ENCODE assay signal across 12 mouse cellular contexts in the genomic region with DNA sequence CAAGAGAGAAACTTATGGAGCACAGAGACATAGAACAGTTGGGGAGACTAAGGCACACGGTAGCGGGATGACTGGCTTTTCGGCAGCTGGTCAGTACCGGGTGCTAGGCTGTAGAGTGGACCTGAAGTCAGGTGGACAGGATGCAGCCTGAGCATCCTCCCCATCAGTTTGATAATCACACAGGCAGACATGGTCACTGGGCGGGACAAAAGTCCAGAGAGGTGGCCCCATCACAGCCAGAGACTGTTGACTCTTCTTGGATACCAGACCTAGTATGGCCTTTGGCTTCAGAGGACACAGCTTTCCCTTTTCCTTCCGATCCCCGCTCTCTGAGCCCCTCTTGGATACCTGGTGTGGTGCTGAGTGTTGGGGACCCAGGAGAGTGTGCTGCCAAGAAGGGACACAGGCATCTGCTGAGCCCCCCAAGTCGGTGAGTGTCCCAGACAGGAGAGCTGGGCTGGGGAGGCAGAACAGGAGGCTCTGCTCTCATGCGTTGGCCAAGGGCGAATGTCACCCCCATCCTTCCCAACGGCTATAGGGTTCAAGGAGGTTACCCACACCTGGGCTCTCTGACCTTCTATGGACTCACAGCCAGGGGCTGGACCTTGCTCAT. TPM values are rescaled to one million over a fixed set of nuclear protein-coding genes. Genes with fewer than 3 reads are reported as not detected.
DNase-seq lines count a peak whose midpoint lies in the region; ATAC-seq and TF ChIP-seq lines count a peak whose summit lies in the region.
"Had no signal": no experiment of that assay in that cellular context is flagged by ENCODE, and none has a peak within 500 bp of the region (broad histone marks: within the 10 kb centered on the region; RNA-seq: fewer than 3 reads in every experiment).

No protein-coding gene starts in this region.

- 95% methylated on average over 11 of the region's 11 CpGs for WGBS in hindbrain, embryonic 15.5 days
- 97% methylated on average over 11 of the region's 11 CpGs for WGBS in hindbrain, embryonic 13.5 days
- WGBS in lung, postnatal 0 days, result 92% methylated on average over 11 of the region's 11 CpGs
- 91% methylated on average over 11 of the region's 11 CpGs for WGBS in lung, adult 2 months
- WGBS in liver, embryonic 13.5 days (ENCODE audit: insufficient replicate concordance), result 70% methylated on average over 11 of the region's 11 CpGs
- 98% methylated on average over 11 of the region's 11 CpGs for WGBS in neural tube, embryonic 15.5 days
- 95% methylated on average over 11 of the region's 11 CpGs for WGBS in intestine, embryonic 15.5 days

- no peak overlapping the region for H3K9ac ChIP-seq in hindbrain, embryonic 15.5 days
- no peak overlapping the region for H3K9ac ChIP-seq in hindbrain, embryonic 13.5 days
- no peak overlapping the region; the same call in 1 of the 2 replicates for H3K9ac ChIP-seq in lung, postnatal 0 days (replicated peaks; ENCODE audit: low read depth)
- peak overlapping the region; percentile 42; the same call in 1 of the 2 replicates for H3K9ac ChIP-seq in liver, embryonic 13.5 days
- H3K9ac ChIP-seq in neural tube, embryonic 15.5 days (replicated peaks), result no peak overlapping the region
- H3K9ac ChIP-seq in intestine, embryonic 15.5 days, result no peak overlapping the region
- H3K9ac ChIP-seq: forebrain, embryonic 15.5 days; heart, embryonic 15.5 days had no signal

- TF ChIP-seq CTCF in lung, postnatal 0 days (IDR thresholded peaks at IDR 0.05), result no peak
- no peak for TF ChIP-seq CTCF in lung, adult 2 months (IDR thresholded peaks at IDR 0.05; ENCODE audit: insufficient read depth, low read length)

- H3K36me3 ChIP-seq in hindbrain, embryonic 15.5 days, result no peaks in the 10 kb centered on the region
- peaks cover 3% of the 10 kb centered on the region; the same call in 1 of the 2 replicates for H3K36me3 ChIP-seq in hindbrain, embryonic 13.5 days
- H3K36me3 ChIP-seq in lung, postnatal 0 days (ENCODE audit: insufficient read depth, low read length), result 0 out of 2 replicates have a peak, but pooled peaks cover 4% of the 10 kb centered on the region
- H3K36me3 ChIP-seq in liver, embryonic 13.5 days, result no peaks in the 10 kb centered on the region
- H3K36me3 ChIP-seq in neural tube, embryonic 15.5 days, result no peaks in the 10 kb centered on the region
- H3K36me3 ChIP-seq in intestine, embryonic 15.5 days, result no peaks in the 10 kb centered on the region
- H3K36me3 ChIP-seq: forebrain, embryonic 15.5 days had no signal

- TF ChIP-seq POLR2A in lung, adult 2 months (IDR thresholded peaks at IDR 0.05; ENCODE audit: borderline replicate concordance, extremely low read depth, low read depth, low read length), result no peak

- no peaks in the 10 kb centered on the region for H3K9me3 ChIP-seq in hindbrain, embryonic 15.5 days
- H3K9me3 ChIP-seq in hindbrain, embryonic 13.5 days, result no peaks in the 10 kb centered on the region
- no peaks in the 10 kb centered on the region for H3K9me3 ChIP-seq in lung, postnatal 0 days (ENCODE audit: low read length)
- H3K9me3 ChIP-seq in liver, embryonic 13.5 days (replicated peaks), result no peaks in the 10 kb centered on the region
- H3K9me3 ChIP-seq in neural tube, embryonic 15.5 days (replicated peaks), result no peaks in the 10 kb centered on the region
- H3K9me3 ChIP-seq in intestine, embryonic 15.5 days, result no peaks in the 10 kb centered on the region
- H3K9me3 ChIP-seq: forebrain, embryonic 15.5 days; heart, embryonic 15.5 days had no signal

- H3K27me3 ChIP-seq in hindbrain, embryonic 15.5 days, result peaks cover 17% of the 10 kb centered on the region; the same call in 1 of the 2 replicates
- H3K27me3 ChIP-seq in hindbrain, embryonic 13.5 days, result peaks cover 45% of the 10 kb centered on the region
- no peaks in the 10 kb centered on the region for H3K27me3 ChIP-seq in lung, postnatal 0 days (replicated peaks; ENCODE audit: insufficient read depth, low read length)
- H3K27me3 ChIP-seq in liver, embryonic 13.5 days, result peaks cover 51% of the 10 kb centered on the region
- peaks cover 23% of the 10 kb centered on the region for H3K27me3 ChIP-seq in neural tube, embryonic 15.5 days (replicated peaks)
- H3K27me3 ChIP-seq in intestine, embryonic 15.5 days (replicated peaks), result peaks cover 13% of the 10 kb centered on the region

- H3K27ac ChIP-seq in hindbrain, embryonic 15.5 days (replicated peaks), result no peak overlapping the region
- H3K27ac ChIP-seq in hindbrain, embryonic 13.5 days, result no peak overlapping the region
- peak overlapping the region; percentile 98 for H3K27ac ChIP-seq in lung, postnatal 0 days (ENCODE audit: low read length)
- peak overlapping the region; percentile 73 for H3K27ac ChIP-seq in liver, embryonic 13.5 days
- no peak overlapping the region for H3K27ac ChIP-seq in neural tube, embryonic 15.5 days (replicated peaks)
- H3K27ac ChIP-seq in intestine, embryonic 15.5 days, result no peak overlapping the region
- H3K27ac ChIP-seq: forebrain, embryonic 15.5 days had no signal

- H3K4me3 ChIP-seq in hindbrain, embryonic 15.5 days, result no peak overlapping the region
- H3K4me3 ChIP-seq in hindbrain, embryonic 13.5 days, result no peak overlapping the region
- no peak overlapping the region for H3K4me3 ChIP-seq in lung, postnatal 0 days (ENCODE audit: low read depth, low read length)
- no peak overlapping the region for H3K4me3 ChIP-seq in lung, adult 2 months (replicated peaks; ENCODE audit: extremely low read depth, low read depth, low read length)
- peak overlapping the region; percentile 20; the same call in 1 of the 2 replicates for H3K4me3 ChIP-seq in liver, embryonic 13.5 days (replicated peaks)
- H3K4me3 ChIP-seq in neural tube, embryonic 15.5 days (replicated peaks), result no peak overlapping the region
- no peak overlapping the region for H3K4me3 ChIP-seq in intestine, embryonic 15.5 days (replicated peaks)
- H3K4me3 ChIP-seq: forebrain, embryonic 15.5 days had no signal

- no peak for TF ChIP-seq EP300 in lung, postnatal 0 days (IDR thresholded peaks at IDR 0.05)

- H3K4me2 ChIP-seq in hindbrain, embryonic 15.5 days, result peak overlapping the region; percentile 100; the same call in 1 of the 2 replicates
- no peak overlapping the region for H3K4me2 ChIP-seq in hindbrain, embryonic 13.5 days
- peak overlapping the region; percentile 94; the same call in 1 of the 2 replicates for H3K4me2 ChIP-seq in lung, postnatal 0 days (replicated peaks; ENCODE audit: low read depth, low read length)
- peak overlapping the region; percentile 29; the same call in 1 of the 2 replicates for H3K4me2 ChIP-seq in liver, embryonic 13.5 days
- H3K4me2 ChIP-seq in neural tube, embryonic 15.5 days, result peak overlapping the region; percentile 100
- H3K4me2 ChIP-seq in intestine, embryonic 15.5 days (replicated peaks), result no peak overlapping the region

- no peak for ATAC-seq in hindbrain, embryonic 15.5 days (ENCODE audit: low FRiP score, low read depth)
- no peak for ATAC-seq in hindbrain, embryonic 13.5 days (ENCODE audit: low FRiP score)
- ATAC-seq in lung, postnatal 0 days, result no peak
- ATAC-seq in liver, embryonic 13.5 days (ENCODE audit: low read depth), result peak; percentile 8; the same call in 1 of the 2 replicates
- ATAC-seq in neural tube, embryonic 15.5 days (ENCODE audit: low FRiP score), result no peak
- ATAC-seq in intestine, embryonic 15.5 days, result no peak
- ATAC-seq: forebrain, embryonic 15.5 days had no signal

- DNase-seq in lung, postnatal 0 days (ENCODE audit: low spot score), result no peak
- no peak for DNase-seq in lung, adult 2 months
- DNase-seq in liver, embryonic 13.5 days, result no peak
- DNase-seq: cerebellum, postnatal 10 days; embryo, embryonic 11 days; midbrain, embryonic 14.5 days had no signal

- peaks cover 33% of the 10 kb centered on the region for H3K4me1 ChIP-seq in hindbrain, embryonic 15.5 days (replicated peaks)
- H3K4me1 ChIP-seq in hindbrain, embryonic 13.5 days (replicated peaks), result peaks cover 21% of the 10 kb centered on the region
- H3K4me1 ChIP-seq in lung, postnatal 0 days (ENCODE audit: insufficient read depth, low read depth, low read length), result peaks cover 37% of the 10 kb centered on the region; the same call in 1 of the 2 replicates
- H3K4me1 ChIP-seq in lung, adult 2 months (ENCODE audit: control insufficient read depth, insufficient read depth, low read length), result peaks cover 37% of the 10 kb centered on the region
- H3K4me1 ChIP-seq in liver, embryonic 13.5 days (replicated peaks), result peaks cover 23% of the 10 kb centered on the region
- H3K4me1 ChIP-seq in neural tube, embryonic 15.5 days, result peaks cover 30% of the 10 kb centered on the region
- peaks cover 14% of the 10 kb centered on the region for H3K4me1 ChIP-seq in intestine, embryonic 15.5 days (replicated peaks)

RNA-seq across cellular contexts. Expression of gene Klf15, which starts 2.8 kb away (rescaled TPM):
- 17.3 and 20.0 TPM in 2 replicates for polyA plus RNA-seq in hindbrain, embryonic 15.5 days (2015; fragmentation: Nextera tagmentation; extraction: Ambion mirVana)
- 10.2 and 10.5 TPM in 2 replicates for polyA plus RNA-seq in hindbrain, embryonic 13.5 days (2015; fragmentation: Nextera tagmentation; extraction: Ambion mirVana)
- polyA plus RNA-seq in lung, postnatal 0 days (2015; fragmentation: Nextera tagmentation; extraction: Ambion mirVana), result 20.0 and 41.4 TPM in 2 replicates
- 55.7 and 145 TPM in 2 replicates for polyA plus RNA-seq in lung, adult 2 months (2012; rRNA removed)
- 7.8 and 9.1 TPM in 2 replicates for polyA plus RNA-seq in liver, embryonic 13.5 days (2015; fragmentation: Nextera tagmentation; extraction: Ambion mirVana)
- polyA plus RNA-seq in neural tube, embryonic 15.5 days (2015; fragmentation: Nextera tagmentation; extraction: Ambion mirVana), result 16.9 and 18.5 TPM in 2 replicates
- polyA plus RNA-seq in intestine, embryonic 15.5 days (2015; fragmentation: Nextera tagmentation; extraction: Ambion mirVana), result 6.3 and 8.2 TPM in 2 replicates

RNA-seq across cellular contexts. Expression of gene Aldh1l1, which starts 21.1 kb away (rescaled TPM):
- polyA plus RNA-seq in hindbrain, embryonic 15.5 days (2015; fragmentation: Nextera tagmentation; extraction: Ambion mirVana), result 65.8 and 81.7 TPM in 2 replicates
- 44.8 and 45.3 TPM in 2 replicates for polyA plus RNA-seq in hindbrain, embryonic 13.5 days (2015; fragmentation: Nextera tagmentation; extraction: Ambion mirVana)
- 4.8 and 5.7 TPM in 2 replicates for polyA plus RNA-seq in lung, postnatal 0 days (2015; fragmentation: Nextera tagmentation; extraction: Ambion mirVana)
- polyA plus RNA-seq in lung, adult 2 months (2012; rRNA removed), result 14.7 and 17.9 TPM in 2 replicates
- polyA plus RNA-seq in liver, embryonic 13.5 days (2015; fragmentation: Nextera tagmentation; extraction: Ambion mirVana), result 12.3 and 13.1 TPM in 2 replicates
- polyA plus RNA-seq in neural tube, embryonic 15.5 days (2015; fragmentation: Nextera tagmentation; extraction: Ambion mirVana), result 60.1 and 68.2 TPM in 2 replicates
- polyA plus RNA-seq in intestine, embryonic 15.5 days (2015; fragmentation: Nextera tagmentation; extraction: Ambion mirVana), result 17.5 and 19.8 TPM in 2 replicates

RNA-seq across cellular contexts. Expression of gene Cfap100, which starts 36.5 kb away (rescaled TPM):
- 6.7 and 7.2 TPM in 2 replicates for polyA plus RNA-seq in hindbrain, embryonic 15.5 days (2015; fragmentation: Nextera tagmentation; extraction: Ambion mirVana)
- polyA plus RNA-seq in hindbrain, embryonic 13.5 days (2015; fragmentation: Nextera tagmentation; extraction: Ambion mirVana), result 6.7 and 6.9 TPM in 2 replicates
- 3.9 and 5.2 TPM in 2 replicates for polyA plus RNA-seq in lung, postnatal 0 days (2015; fragmentation: Nextera tagmentation; extraction: Ambion mirVana)
- polyA plus RNA-seq in lung, adult 2 months (2012; rRNA removed), result 5.6 and 8.0 TPM in 2 replicates
- 0.22 TPM in 1 of 2 replicates, not detected in the other for polyA plus RNA-seq in liver, embryonic 13.5 days (2015; fragmentation: Nextera tagmentation; extraction: Ambion mirVana)
- 7.5 and 7.7 TPM in 2 replicates for polyA plus RNA-seq in neural tube, embryonic 15.5 days (2015; fragmentation: Nextera tagmentation; extraction: Ambion mirVana)
- 0.23 and 0.61 TPM in 2 replicates for polyA plus RNA-seq in intestine, embryonic 15.5 days (2015; fragmentation: Nextera tagmentation; extraction: Ambion mirVana)

Comparison
In these comparisons a context has a peak if more than half of its experiments do, and no peak if none do; other contexts are left out.
1. H3K4me2 ChIP-seq: peak in hindbrain, embryonic 15.5 days (single experiment), lung, postnatal 0 days (single experiment), liver, embryonic 13.5 days (single experiment) and neural tube, embryonic 15.5 days (single experiment); none in hindbrain, embryonic 13.5 days (single experiment) and intestine, embryonic 15.5 days (single experiment).
2. H3K27ac ChIP-seq: peak in lung, postnatal 0 days (single experiment) and liver, embryonic 13.5 days (single experiment); none in hindbrain, embryonic 15.5 days (single experiment), hindbrain, embryonic 13.5 days (single experiment), neural tube, embryonic 15.5 days (single experiment) and intestine, embryonic 15.5 days (single experiment).